In the genomic region with DNA sequence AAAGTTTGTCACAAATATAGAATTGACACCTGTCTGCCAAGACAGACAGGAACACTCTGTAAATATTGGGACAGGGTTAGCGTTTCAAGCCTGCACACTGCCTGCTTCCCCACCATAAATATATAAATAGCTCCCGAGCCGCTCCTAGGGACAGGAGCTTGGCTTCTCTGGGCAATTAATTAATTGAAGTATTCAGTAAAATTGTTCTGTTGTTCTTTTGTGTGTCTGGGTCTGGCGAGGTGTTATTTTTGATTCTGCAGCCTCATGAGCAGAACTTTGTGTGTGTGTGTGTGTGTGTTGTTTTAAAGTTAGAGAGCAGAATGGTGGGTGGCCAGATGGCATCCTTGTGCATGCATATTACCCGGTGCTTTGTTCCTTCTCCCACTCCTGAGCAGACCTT, we compare ENCODE assay signal across 15 mouse cellular contexts. TPM values are rescaled to one million over a fixed set of nuclear protein-coding genes. Genes with fewer than 3 reads are reported as not detected.
"Had no signal": no experiment of that assay in that cellular context is flagged by ENCODE, and none has a peak within 500 bp of the region (broad histone marks: within the 10 kb centered on the region; RNA-seq: fewer than 3 reads in every experiment).

No protein-coding gene starts in this region.

- H3K27ac ChIP-seq: kidney, postnatal 0 days; liver, embryonic 13.5 days; stomach, postnatal 0 days had no signal

- DNase-seq: kidney, adult 2 months; kidney, postnatal 25 days; liver, embryonic 13.5 days; lung, adult 2 months; lung, postnatal 14 days; lung, postnatal 4 days; midbrain, embryonic 14.5 days; thymus, adult 2 months; thymus, postnatal 14 days; thymus, postnatal 4 days had no signal

- H3K4me3 ChIP-seq: liver, embryonic 13.5 days had no signal

RNA-seq across cellular contexts. Expression of a gene that starts 24.2 kb away (rescaled TPM):
- total RNA-seq: liver, adult 2 months; megakaryocyte progenitor cell, adult 5-6 weeks; megakaryocyte-erythroid progenitor cell, adult 5-6 weeks had no signal
